Mouse (Mus musculus) splenic B cell, adult 2 months (primary cell): Measurements from ENCODE around the gene Pcid2.

ENCODE experiments used
- DNase-seq: peaks from one replicate; pipeline ENCODE4 v3.0.0-alpha.2; 2011; ENCODE audit warnings: low read depth, low spot score
- H3K27me3 ChIP-seq: 2 replicates; pipeline ENCODE4 v1.6.1; 2012; ENCODE audit warnings: mild to moderate bottlenecking, low read length, moderate library complexity, mixed read lengths; ENCODE audit not compliant: control insufficient read depth, poor library complexity, insufficient read depth, severe bottlenecking
- H3K36me3 ChIP-seq: 2 replicates; pipeline ENCODE4 v1.6.1; 2012; ENCODE audit warnings: mild to moderate bottlenecking, low read length, moderate library complexity, mixed read lengths; ENCODE audit not compliant: control insufficient read depth, poor library complexity, insufficient read depth, severe bottlenecking

The Pcid2 gene

DNA sequence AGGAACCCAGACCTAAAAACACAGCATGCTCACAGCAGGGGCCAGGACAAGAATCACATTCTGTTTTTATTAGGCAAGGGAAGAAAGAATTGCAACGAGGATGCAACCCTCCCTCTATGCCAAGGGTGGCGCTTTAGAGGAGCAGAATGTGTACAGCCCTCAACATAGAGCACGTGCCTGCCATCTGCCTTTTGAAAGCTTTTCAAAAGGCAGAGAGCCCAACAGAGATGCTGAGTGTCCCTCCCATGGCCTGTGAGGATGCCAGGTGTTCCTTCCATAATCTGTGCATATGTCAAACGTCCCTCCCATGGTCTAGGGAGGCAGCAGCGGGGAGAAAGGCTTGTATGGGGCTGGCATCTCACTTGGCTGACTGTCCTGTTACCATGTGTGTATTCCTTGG lies 57.6 kb downstream of the Pcid2 start:
- H3K27me3 ChIP-seq: no peaks in the 10 kb centered on the region
- H3K36me3 ChIP-seq: no peaks in the 10 kb centered on the region
- DNase-seq: no peak

DNA sequence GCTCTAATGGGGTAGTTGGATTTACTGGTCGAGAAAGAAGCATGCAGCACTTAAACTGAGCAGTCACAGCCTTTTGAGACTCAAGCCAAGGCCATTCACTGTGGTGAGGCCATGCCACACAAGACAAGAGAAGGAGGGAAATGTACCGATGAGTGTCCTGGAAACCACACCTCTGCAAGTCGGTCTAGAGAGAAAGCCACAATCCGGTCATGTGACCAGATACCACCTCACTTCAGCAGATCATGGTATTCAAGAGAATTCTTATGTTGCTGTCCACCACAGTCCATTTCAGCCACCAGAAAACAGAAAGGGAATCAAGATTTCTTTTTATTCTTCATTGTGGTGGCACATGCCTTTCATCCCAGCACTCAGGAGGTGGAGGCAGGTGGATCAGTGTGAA lies 63.8 kb downstream of the Pcid2 start:
- Histone ChIP-seq H3K27me3 (no peaks in the 10 kb centered on the region), H3K36me3 (no peaks in the 10 kb centered on the region)
- DNase-seq: no peak

- H3K36me3 ChIP-seq: no peaks in the 10 kb centered on the region
- DNase-seq: no peak
- no peaks in the 10 kb centered on the region for H3K27me3 ChIP-seq
Measured at GRCm38 (mm10) chr8:13039054-13039453, 66.2 kb downstream of the Pcid2 start.

GRCm38 (mm10) chr8:13037569-13037968 lies 67.7 kb downstream of the Pcid2 start:
- Histone ChIP-seq H3K27me3 (no peaks in the 10 kb centered on the region), H3K36me3 (no peaks in the 10 kb centered on the region)
- DNase-seq: no peak

DNA sequence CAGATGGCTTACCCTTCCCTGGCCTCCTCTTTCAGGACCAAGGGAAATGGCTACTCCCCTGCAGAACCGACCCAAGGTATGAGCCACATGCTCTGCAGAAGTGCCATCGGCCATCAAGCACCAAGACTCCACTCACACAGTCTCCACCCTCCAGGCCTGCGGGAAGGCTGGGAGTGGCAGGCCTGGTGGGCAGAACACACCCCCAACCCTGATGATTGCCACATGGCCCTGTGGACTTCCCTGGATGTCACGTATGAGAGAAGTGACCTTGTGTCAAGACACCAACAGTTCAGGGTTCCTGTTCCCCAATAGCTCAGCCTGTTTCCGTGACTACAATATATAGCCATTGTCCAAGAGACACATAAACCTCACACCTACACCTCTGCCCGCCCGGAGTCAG lies 68.2 kb downstream of the Pcid2 start, which contains the start of gene F10:
TSS of gene F10 (plus strand) at position 294 of the 400 bp plus-strand sequence.
- Histone ChIP-seq H3K27me3 (no peaks in the 10 kb centered on the region), H3K36me3 (no peaks in the 10 kb centered on the region)
- no peak for DNase-seq

- Histone ChIP-seq H3K27me3 (no peaks in the 10 kb centered on the region), H3K36me3 (no peaks in the 10 kb centered on the region)
- no peak for DNase-seq
Measured at GRCm38 (mm10) chr8:13036346-13036812, 68.9 kb downstream of the Pcid2 start.

GRCm38 (mm10) chr8:13028482-13028881 lies 76.8 kb downstream of the Pcid2 start:
- DNase-seq: no peak
- Histone ChIP-seq H3K27me3 (no peaks in the 10 kb centered on the region), H3K36me3 (no peaks in the 10 kb centered on the region)

DNA sequence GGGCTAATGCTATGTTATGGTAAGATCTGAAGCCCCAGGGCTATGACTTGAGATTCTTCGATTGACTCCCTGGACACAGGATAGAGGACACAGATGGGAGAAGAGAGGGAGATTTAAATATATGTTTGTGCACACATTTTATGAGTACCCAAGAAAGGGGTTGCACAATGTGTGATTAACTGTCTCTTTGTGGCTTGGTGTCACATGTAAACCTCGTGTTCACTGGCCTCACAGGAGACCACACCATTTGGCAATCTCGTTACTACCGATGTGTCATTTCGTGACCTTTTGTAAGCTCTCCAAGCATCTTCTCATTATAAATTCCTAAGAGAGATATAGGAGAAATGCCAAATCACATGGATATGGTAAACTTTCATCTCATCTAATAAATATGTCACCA lies 77.6 kb downstream of the Pcid2 start:
- no peak for DNase-seq
- no peaks in the 10 kb centered on the region for H3K36me3 ChIP-seq
- H3K27me3 ChIP-seq: no peaks in the 10 kb centered on the region
